Mouse (Mus musculus) Patski (cell line): ENCODE data around the gene Pla2g15. TPM values are rescaled to one million over a fixed set of nuclear protein-coding genes. Genes with fewer than 3 reads are reported as not detected.

Experiments
- ATAC-seq: fragments of 100-300 bp; one replicate; pipeline ENCODE4 v1.8.0; 2021
- CTCF ChIA-PET: fragments of 350-600 bp; sonication (Branson Sonifier 250); formaldehyde crosslinking; loops from one replicate; lab custom pipeline; 2022; ENCODE audit warnings: inconsistent platforms; lab: Charles Lee
- POLR2A ChIA-PET: fragments of 350-600 bp; sonication (Branson Sonifier 250); formaldehyde crosslinking; loops from one replicate; lab custom pipeline; 2022; ENCODE audit warnings: antibody characterized with exemption, inconsistent platforms; lab: Charles Lee
- DNase-seq: peaks from one replicate; pipeline ENCODE4 v3.0.0-alpha.2; 2011; ENCODE audit warnings: low read depth, low spot score
- H3K27me3 ChIP-seq: fragments of 371-371 bp; one replicate; pipeline ENCODE4 v1.5.1; 2021
- CTCF ChIP-seq: fragments of 100-300 bp; IDR thresholded peaks from one replicate; pipeline ENCODE4 v1.5.1; 2021
- in situ Hi-C: fragments of 300-500 bp; cut with MboI; formaldehyde crosslinking; loops from 3 replicates; pipeline ENCODE4 v1.11.1; 2018; ENCODE audit warnings: low pct_unique_long_range_greater_than_20kb, mixed read lengths
- polyA plus RNA-seq: library from polyadenylated mRNA; unstranded; gene quantifications from one replicate; pipeline ENCODE4 v1.2.3, GENCODE M21; 2021

The Pla2g15 gene
- polyA plus RNA-seq, 1 experiment from 2014 or later = 24.6 TPM

DNA sequence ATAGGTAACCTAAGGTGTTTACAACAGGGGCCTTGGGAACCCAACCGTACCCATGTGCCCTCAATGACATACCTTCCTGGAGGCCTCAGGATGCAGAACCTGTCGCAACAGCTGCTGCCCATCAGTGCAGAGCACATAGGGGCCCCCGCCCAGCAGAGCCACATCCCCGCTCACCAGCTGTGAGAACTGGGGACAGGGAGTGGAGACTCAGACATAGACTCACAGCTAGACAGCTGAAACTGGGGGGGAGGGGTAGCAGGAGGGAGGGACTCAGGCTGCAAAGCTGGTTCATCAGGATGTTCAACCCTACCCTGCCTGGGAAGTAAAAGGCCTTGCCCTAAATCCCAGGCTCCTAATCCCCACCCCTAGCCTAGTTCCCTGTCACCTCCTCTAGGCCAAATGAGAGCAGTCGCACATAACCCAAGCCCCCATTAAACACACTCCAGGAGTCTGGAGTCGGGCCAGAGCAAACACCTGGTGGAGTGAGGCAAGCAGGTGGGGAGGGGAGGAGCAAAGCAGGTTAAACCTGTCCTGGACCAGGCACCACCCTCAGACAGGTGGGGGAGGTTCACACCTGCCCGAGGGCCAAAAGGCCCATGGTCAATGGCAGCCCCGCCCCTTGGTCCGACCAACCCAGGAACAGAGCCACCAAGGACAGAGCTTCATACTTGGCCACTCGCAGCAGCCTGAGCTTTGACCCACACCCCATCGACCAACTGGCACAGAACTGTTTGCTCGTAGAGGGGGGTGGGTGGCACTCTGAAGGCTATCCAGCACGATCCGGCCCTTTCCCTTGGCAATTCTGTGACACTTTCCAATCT, 15.2 kb upstream of the Pla2g15 start:
- no peaks in the 10 kb centered on the region for H3K27me3 ChIP-seq
- ChIA-PET POLR2A (no interaction called here), CTCF (no interaction called here)
- ATAC-seq (no peak), DNase-seq (no peak)
- in situ Hi-C loops = loop anchor here (5.0 kb wide), 1 partner anchor 267 kb away; no protein-coding TSS in a partner anchor
- TF ChIP-seq CTCF = no peak

- ATAC-seq = no peak
- in situ Hi-C loops = loop anchor here (5.0 kb wide), 1 partner anchor 267 kb away; no protein-coding TSS in a partner anchor
- POLR2A ChIA-PET = no interaction called here
Measured at GRCm38 (mm10) chr8:106135672-106136071, 14.5 kb upstream of the Pla2g15 start.

DNA sequence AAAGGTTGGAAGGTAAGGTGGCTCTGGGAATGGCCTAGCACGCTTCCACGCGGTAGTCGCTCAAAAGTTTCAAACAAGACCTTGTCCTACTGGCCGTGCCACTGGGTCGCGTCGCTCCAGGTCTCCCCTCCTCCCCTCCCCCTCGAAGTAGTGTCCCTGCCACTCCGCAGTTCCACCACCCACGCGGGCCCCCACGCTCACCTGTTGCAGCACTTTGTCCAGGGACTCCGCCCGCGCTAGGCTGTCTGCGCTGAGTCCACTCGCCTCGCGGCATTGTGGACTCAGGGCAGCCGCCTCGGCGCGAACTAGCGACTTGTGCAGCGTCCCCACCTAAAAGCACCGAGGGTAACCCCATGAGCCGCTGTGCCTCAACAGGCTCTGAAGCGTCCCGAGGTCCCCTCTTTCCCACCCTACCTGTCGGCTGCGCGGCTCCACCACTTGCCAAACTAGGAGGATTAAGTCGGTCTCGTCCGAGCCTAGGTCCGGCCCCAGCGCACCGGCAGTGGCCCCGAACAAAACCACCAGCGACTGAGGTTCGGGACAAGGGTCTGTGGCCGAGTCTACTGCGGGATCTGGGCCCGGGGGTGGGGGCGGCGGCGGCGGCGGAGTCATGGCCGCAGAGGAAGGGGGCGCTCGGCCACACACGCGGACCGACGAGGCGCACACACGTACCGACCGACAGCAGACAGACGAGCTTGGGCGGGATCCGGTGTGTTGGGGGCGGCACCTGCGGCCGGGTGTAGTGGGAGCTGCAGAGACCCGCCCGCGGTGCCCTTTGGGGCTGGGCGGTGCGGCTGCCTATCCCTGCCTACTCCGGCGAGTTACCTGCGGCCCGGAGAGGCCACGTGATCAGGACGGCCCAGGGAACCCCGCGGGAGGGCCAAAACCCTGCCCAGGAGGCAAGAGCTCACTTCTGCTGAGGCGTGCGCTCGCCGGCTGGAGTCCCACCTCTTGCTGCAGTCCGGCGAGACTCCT, 13.8 kb upstream of the Pla2g15 start, which contains the start of gene Esrp2:
Esrp2 (minus strand) TSS at position 819 of the 975 bp plus-strand sequence.
- TF ChIP-seq CTCF = no peak
- in situ Hi-C loops = loop anchor here (5.0 kb wide), 1 partner anchor 266 kb away; no protein-coding TSS in a partner anchor
- DNase-seq = no peak
- H3K27me3 ChIP-seq = no peaks in the 10 kb centered on the region
- ATAC-seq = no peak
- ChIA-PET POLR2A (no interaction called here), CTCF (no interaction called here)

More at GRCm38 (mm10) chr8:106135672-106136071, 14.5 kb upstream of the Pla2g15 start:
- no peak for TF ChIP-seq CTCF
- no peak for DNase-seq
- CTCF ChIA-PET = no interaction called here
- no peaks in the 10 kb centered on the region for H3K27me3 ChIP-seq

DNA sequence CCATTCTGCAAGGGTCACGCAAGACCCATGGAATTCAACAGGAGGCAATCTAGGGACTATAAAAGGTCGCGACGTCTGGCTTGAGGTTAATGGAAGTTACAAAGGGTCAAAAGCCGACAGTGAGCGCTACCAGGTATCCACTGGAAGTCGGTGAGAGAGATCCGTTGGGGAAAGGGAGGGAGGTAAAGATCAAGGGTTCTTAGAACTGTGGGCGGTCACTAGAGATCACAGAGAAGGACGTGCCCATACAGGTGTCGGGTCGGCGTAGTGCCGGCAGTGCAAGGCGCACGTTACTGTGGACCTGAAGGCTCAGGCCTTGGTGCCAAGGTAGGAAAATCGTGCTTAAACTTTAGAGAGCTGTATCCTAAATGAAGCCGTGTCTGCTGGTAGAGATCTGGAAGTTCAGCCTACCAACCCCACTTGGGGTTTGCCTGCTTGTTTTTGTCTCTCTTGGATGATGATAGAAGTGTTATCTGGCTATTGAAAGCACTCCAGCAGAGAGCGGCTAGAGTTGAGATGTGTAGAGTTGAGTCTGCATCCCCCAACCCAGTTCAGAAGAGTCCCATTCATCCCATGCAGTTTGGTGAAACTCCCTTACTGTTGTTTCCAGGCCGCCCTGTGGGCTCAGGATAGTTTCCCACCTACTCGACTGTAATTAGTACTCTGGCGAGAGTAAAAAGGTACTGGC, 12.8 kb upstream of the Pla2g15 start:
- in situ Hi-C loops = loop anchor here (5.0 kb wide), 1 partner anchor 265 kb away; no protein-coding TSS in a partner anchor
- no peaks in the 10 kb centered on the region for H3K27me3 ChIP-seq
- no peak for ATAC-seq
- DNase-seq = no peak
- no peak for TF ChIP-seq CTCF
- ChIA-PET CTCF (no interaction called here), POLR2A (no interaction called here)

- H3K27me3 ChIP-seq = no peaks in the 10 kb centered on the region
- ATAC-seq = peak; percentile 49
- ChIA-PET CTCF (interaction anchor here (1.6 kb wide), 1 partner anchor 61 kb away, joined by 4 read pairs; no protein-coding TSS in a partner anchor), POLR2A (no interaction called here)
- in situ Hi-C loops = loop anchor here (5.0 kb wide), 1 partner anchor 264 kb away; no protein-coding TSS in a partner anchor
- no peak for DNase-seq
- TF ChIP-seq CTCF = no peak
Measured at GRCm38 (mm10) chr8:106137906-106138477, 12.2 kb upstream of the Pla2g15 start.

- no peak for ATAC-seq
- in situ Hi-C loops = loop anchor here (5.0 kb wide), 1 partner anchor 264 kb away; no protein-coding TSS in a partner anchor
- ChIA-PET CTCF (interaction anchor here (1.6 kb wide), 1 partner anchor 60 kb away, joined by 4 read pairs; no protein-coding TSS in a partner anchor), POLR2A (interaction anchor here (0.9 to 1.1 kb wide), 2 partner anchors 10 to 72 kb away, joined by 3 read pairs; no protein-coding TSS in a partner anchor)
- no peak for DNase-seq
- no peak for TF ChIP-seq CTCF
- no peaks in the 10 kb centered on the region for H3K27me3 ChIP-seq
Measured at GRCm38 (mm10) chr8:106138616-106139015, 11.6 kb upstream of the Pla2g15 start.

DNA sequence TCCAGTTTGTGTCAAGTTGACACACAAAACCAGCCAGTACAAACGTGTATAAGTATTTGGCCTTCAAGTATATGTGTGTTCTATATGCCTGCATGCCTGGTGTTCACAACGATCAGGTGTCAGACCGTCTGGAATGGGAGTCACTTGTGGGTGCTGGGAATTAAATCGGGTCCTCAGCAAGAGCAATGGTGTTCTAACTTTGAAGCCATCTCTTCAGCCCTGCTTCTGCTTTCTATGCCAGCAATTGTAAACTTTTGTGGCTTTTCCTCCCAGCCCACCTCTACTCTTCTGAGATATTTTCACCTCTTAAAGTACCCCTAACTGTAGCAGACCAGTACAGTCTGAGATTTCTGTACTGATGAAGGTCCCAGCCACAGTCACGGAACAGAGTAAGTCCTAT, 10.0 kb upstream of the Pla2g15 start:
- no peak for ATAC-seq
- POLR2A ChIA-PET = interaction anchor here (1.0 kb wide), 1 partner anchor 10 kb away, joined by 6 read pairs; the partner anchor contains the start of gene Pla2g15
- no peak for TF ChIP-seq CTCF
- CTCF ChIA-PET = interaction anchor here (1.6 to 1.8 kb wide), 2 partner anchors 45 to 66 kb away, joined by 4 to 5 read pairs; no protein-coding TSS in a partner anchor
- no peak for DNase-seq
- in situ Hi-C loops = no loop called here
- no peaks in the 10 kb centered on the region for H3K27me3 ChIP-seq

- no peaks in the 10 kb centered on the region for H3K27me3 ChIP-seq
- no peak for TF ChIP-seq CTCF
- no peak for ATAC-seq
- CTCF ChIA-PET = interaction anchor here (0.5 to 2.0 kb wide), 12 partner anchors 9 to 153 kb away, joined by 3 to 7 read pairs (median 4); partner anchors contain the start of gene Pla2g15
- in situ Hi-C loops = no loop called here
- DNase-seq = no peak
- POLR2A ChIA-PET = interaction anchor here (1.0 kb wide), 1 partner anchor 9 kb away, joined by 6 read pairs; the partner anchor contains the start of gene Pla2g15
Measured at GRCm38 (mm10) chr8:106140769-106141168, 9.4 kb upstream of the Pla2g15 start.

GRCm38 (mm10) chr8:106145331-106145730, 4.9 kb upstream of the Pla2g15 start:
- ATAC-seq (no peak), DNase-seq (no peak)
- H3K27me3 ChIP-seq = no peaks in the 10 kb centered on the region
- CTCF ChIA-PET = interaction anchor here (1.3 to 1.8 kb wide), 3 partner anchors 12 to 53 kb away, joined by 4 to 10 read pairs (median 7); no protein-coding TSS in a partner anchor
- no peak for TF ChIP-seq CTCF
- POLR2A ChIA-PET = no interaction called here
- in situ Hi-C loops = no loop called here
